Mouse (Mus musculus) neural tube, embryonic 14.5 days (tissue): ENCODE measurements at regions not wholly inside any gene's neighbourhood (a gene's known extent, or its start where the extent isn't known, plus 50 kb on each side); places are given as distances from the start of the nearest gene placed in this dataset.
A peak's percentile ranks its signal among the peaks of the same experiment; 100 is the strongest.
"Not testable (repeated sequence)": the region's sequence is repeated elsewhere in the genome, so short reads cannot be mapped to it uniquely, and the experiment has no call there.

ENCODE experiments used
- ATAC-seq: fragments of 200-750 bp; cut with Nextera tagmentation; 2 replicates; pipeline ENCODE4 v1.8.0; 2017; ENCODE audit warnings: low read depth, mild to moderate bottlenecking, moderate TSS enrichment, moderate library complexity
- H3K27ac ChIP-seq: fragments of 300-500 bp; sonication (generic); 2 replicates; pipeline ENCODE4 v1.5.1; 2014; ENCODE audit warnings: low read depth, mild to moderate bottlenecking, control low read depth, low read length, moderate library complexity, mixed read lengths
- H3K27me3 ChIP-seq: fragments of 300-500 bp; sonication (generic); 2 replicates; pipeline ENCODE4 v1.6.1; 2014; ENCODE audit warnings: low read length; ENCODE audit not compliant: control insufficient read depth, insufficient read depth
- H3K36me3 ChIP-seq: fragments of 300-500 bp; sonication (generic); 2 replicates; pipeline ENCODE4 v1.6.1; 2014; ENCODE audit warnings: low read length, mixed read lengths; ENCODE audit not compliant: control insufficient read depth, insufficient read depth
- H3K4me1 ChIP-seq: fragments of 300-500 bp; sonication (generic); 2 replicates; pipeline ENCODE4 v1.6.1; 2014; ENCODE audit warnings: low read length; ENCODE audit not compliant: control insufficient read depth, insufficient read depth
- H3K4me2 ChIP-seq: fragments of 300-500 bp; sonication (generic); 2 replicates; pipeline ENCODE4 v1.6.1; 2014; ENCODE audit warnings: mild to moderate bottlenecking, low read depth, low read length, control low read depth
- H3K4me3 ChIP-seq: fragments of 300-500 bp; sonication (generic); 2 replicates; pipeline ENCODE4 v1.5.1; 2014; ENCODE audit warnings: low read depth, low read length, control low read depth, mixed read lengths
- H3K9ac ChIP-seq: fragments of 300-500 bp; sonication (generic); replicated peaks from 2 replicates; pipeline ENCODE4 v1.6.1; 2014; ENCODE audit warnings: low read depth, mild to moderate bottlenecking, control low read depth, low read length, mixed read lengths
- H3K9me3 ChIP-seq: fragments of 300-500 bp; sonication (generic); 2 replicates; pipeline ENCODE4 v1.6.1; 2016; ENCODE audit warnings: low read length; ENCODE audit not compliant: control insufficient read depth
- WGBS: fragments of 180-500 bp; shearing (Covaris S2); extraction: QIAGEN DNeasy Blood & Tissue Kit; methylation state at CpG from one replicate; pipeline ENCODE4 v1.1.7; 2014; 5-methylcytosine and 5-hydroxymethylcytosine counted together

DNA sequence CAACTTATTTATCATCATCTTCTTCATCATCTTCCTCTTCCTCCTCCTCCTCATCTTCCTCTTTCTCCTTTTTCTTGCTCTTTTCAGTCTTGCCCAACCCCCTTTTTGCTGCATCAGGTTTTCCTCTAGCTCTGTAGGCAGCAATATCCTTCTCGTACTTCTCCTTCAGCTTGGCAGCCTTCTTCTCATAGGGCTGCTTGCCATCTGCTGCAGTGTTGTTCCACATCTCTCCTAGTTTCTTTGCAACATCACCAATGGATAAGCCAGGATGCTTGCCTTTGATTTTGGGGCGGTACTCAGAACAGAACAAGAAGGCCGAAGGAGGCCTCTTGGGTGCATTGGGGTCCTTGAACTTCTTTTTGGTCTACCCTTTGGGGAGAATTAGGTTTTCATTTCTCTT is 98.7 kb upstream of the Lin7c start:
- 95% methylated on average over 3 of the region's 3 CpGs for WGBS
- not testable (repeated sequence) for H3K36me3 ChIP-seq, H3K4me3 ChIP-seq, H3K4me1 ChIP-seq, ATAC-seq, H3K4me2 ChIP-seq, H3K9me3 ChIP-seq, H3K27me3 ChIP-seq, H3K9ac ChIP-seq, H3K27ac ChIP-seq

DNA sequence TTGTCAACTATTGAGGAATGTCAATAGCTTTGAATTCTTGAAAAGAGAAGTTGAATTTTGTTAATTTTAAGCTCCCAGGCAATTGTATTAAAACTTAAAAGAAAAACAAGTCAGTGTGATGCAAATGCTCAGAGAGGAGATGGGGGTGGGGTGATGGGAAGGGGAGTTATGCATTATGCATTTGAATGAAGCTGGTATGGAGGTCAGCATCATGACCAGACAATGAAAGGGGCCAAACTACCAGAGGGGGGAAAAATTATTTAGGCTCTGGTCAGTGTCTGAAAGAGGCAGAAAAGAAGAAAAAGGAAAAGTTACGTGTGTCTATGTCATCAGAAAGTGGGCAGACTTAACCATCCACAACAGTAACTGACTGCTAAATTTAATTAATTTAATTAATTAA is 73.7 kb upstream of the Lin7c start:
- Histone ChIP-seq H3K9me3 (no peaks in the 10 kb centered on the region), H3K4me2 (no peak overlapping the region), H3K27ac (no peak overlapping the region), H3K36me3 (no peaks in the 10 kb centered on the region), H3K27me3 (no peaks in the 10 kb centered on the region), H3K9ac (no peak overlapping the region), H3K4me1 (no peaks in the 10 kb centered on the region), H3K4me3 (no peak overlapping the region)
- 74% methylated on average over 1 of the region's 1 CpGs for WGBS
- no peak for ATAC-seq

- peak; percentile 49 for ATAC-seq
- H3K27ac ChIP-seq, result no peak overlapping the region
- H3K4me1 ChIP-seq, result no peaks in the 10 kb centered on the region
- no peak overlapping the region for H3K4me2 ChIP-seq
- no peak overlapping the region for H3K4me3 ChIP-seq
- H3K9me3 ChIP-seq, result no peaks in the 10 kb centered on the region
- WGBS, result 71% methylated on average over 6 of the region's 6 CpGs
- no peak overlapping the region for H3K9ac ChIP-seq
- no peaks in the 10 kb centered on the region for H3K27me3 ChIP-seq
- H3K36me3 ChIP-seq, result no peaks in the 10 kb centered on the region
Observed at GRCm38 (mm10) chr2:109820357-109820756, 70.3 kb upstream of the Lin7c start.

DNA sequence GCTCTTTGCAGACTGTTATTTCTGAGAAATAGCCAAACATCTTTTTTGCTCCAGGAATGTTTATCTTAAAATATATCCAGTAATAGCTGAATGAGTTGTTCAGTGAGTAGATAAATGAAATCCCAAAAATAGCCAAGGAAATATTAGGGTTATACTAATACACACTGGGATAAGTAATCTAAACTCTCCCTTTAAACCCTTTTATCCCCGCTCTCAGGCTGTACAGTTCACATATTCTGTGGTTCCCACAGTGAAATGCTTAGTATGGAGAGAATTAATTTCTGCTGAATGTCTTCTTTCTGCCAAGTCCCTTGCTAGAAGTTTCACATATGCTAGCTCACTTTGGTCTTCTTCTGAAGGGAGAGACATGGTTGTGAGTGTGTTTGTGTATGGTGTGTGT is 69.8 kb upstream of the Lin7c start:
- Histone ChIP-seq H3K36me3 (no peaks in the 10 kb centered on the region), H3K4me2 (no peak overlapping the region), H3K4me3 (no peak overlapping the region), H3K27ac (no peak overlapping the region), H3K9me3 (no peaks in the 10 kb centered on the region), H3K9ac (no peak overlapping the region), H3K27me3 (no peaks in the 10 kb centered on the region), H3K4me1 (no peaks in the 10 kb centered on the region)
- ATAC-seq, result no peak
- WGBS, result 64% methylated on average over 1 of the region's 1 CpGs

GRCm38 (mm10) chr2:109822993-109823830 is 67.4 kb upstream of the Lin7c start:
- no peaks in the 10 kb centered on the region for H3K9me3 ChIP-seq
- no peaks in the 10 kb centered on the region for H3K4me1 ChIP-seq
- no peak overlapping the region for H3K27ac ChIP-seq
- ATAC-seq, result peak; percentile 65; the same call in 1 of the 2 replicates
- H3K36me3 ChIP-seq, result no peaks in the 10 kb centered on the region
- H3K27me3 ChIP-seq, result no peaks in the 10 kb centered on the region
- H3K4me3 ChIP-seq, result no peak overlapping the region
- WGBS, result 89% methylated on average over 4 of the region's 4 CpGs
- H3K9ac ChIP-seq, result no peak overlapping the region
- H3K4me2 ChIP-seq, result no peak overlapping the region

GRCm38 (mm10) chr2:109840258-109840657 is 50.4 kb upstream of the Lin7c start:
- H3K4me1 ChIP-seq, result no peaks in the 10 kb centered on the region
- no peaks in the 10 kb centered on the region for H3K27me3 ChIP-seq
- H3K4me2 ChIP-seq, result no peak overlapping the region
- H3K36me3 ChIP-seq, result no peaks in the 10 kb centered on the region
- H3K27ac ChIP-seq, result no peak overlapping the region
- WGBS, result 92% methylated on average over 2 of the region's 2 CpGs
- ATAC-seq, result no peak
- no peak overlapping the region for H3K4me3 ChIP-seq
- H3K9ac ChIP-seq, result no peak overlapping the region
- no peaks in the 10 kb centered on the region for H3K9me3 ChIP-seq
